Mouse (Mus musculus): ENCODE results near the gene Mettl11b. TPM values are rescaled to one million over a fixed set of nuclear protein-coding genes. Genes with fewer than 3 reads are reported as not detected.

The Mettl11b gene
- total and polyA plus RNA-seq, 2 experiments from 2014 or later: not detected

GRCm38 (mm10) chr1:163723913-163724312 is 1.1 kb downstream of the Mettl11b start:
- H3K4me3 ChIP-seq (ENCODE audit: low read length): no peak overlapping the region
- H3K4me1 ChIP-seq (ENCODE audit: insufficient read depth, low read length): no peaks in the 10 kb centered on the region
- no peak for TF ChIP-seq CTCF (IDR thresholded peaks at IDR 0.05; ENCODE audit: low read depth)
- DNase-seq (ENCODE audit: low spot score) (no peak), ATAC-seq (no peak)
- WGBS: 51% methylated on average over 1 of the region's 1 CpGs
- H3K4me2 ChIP-seq (ENCODE audit: low read depth, low read length): no peak overlapping the region
- no peak overlapping the region for H3K9ac ChIP-seq (replicated peaks; ENCODE audit: low read length)
- H3K27ac ChIP-seq: no peak overlapping the region
- no peaks in the 10 kb centered on the region for H3K27me3 ChIP-seq (ENCODE audit: insufficient read depth, low read length)
- no peaks in the 10 kb centered on the region for H3K9me3 ChIP-seq (ENCODE audit: low read length)
- H3K36me3 ChIP-seq (ENCODE audit: insufficient read depth, low read length): no peaks in the 10 kb centered on the region

- ATAC-seq (no peak), DNase-seq (ENCODE audit: low spot score) (no peak)
- no peak for TF ChIP-seq CTCF (IDR thresholded peaks at IDR 0.05; ENCODE audit: low read depth)
- H3K27ac ChIP-seq: no peak overlapping the region
- H3K9me3 ChIP-seq (ENCODE audit: low read length): no peaks in the 10 kb centered on the region
- H3K27me3 ChIP-seq (ENCODE audit: insufficient read depth, low read length): no peaks in the 10 kb centered on the region
- WGBS: 49% methylated on average over 2 of the region's 2 CpGs
- no peak overlapping the region for H3K9ac ChIP-seq (replicated peaks; ENCODE audit: low read length)
- no peaks in the 10 kb centered on the region for H3K4me1 ChIP-seq (ENCODE audit: insufficient read depth, low read length)
- no peak overlapping the region for H3K4me3 ChIP-seq (ENCODE audit: low read length)
- no peaks in the 10 kb centered on the region for H3K36me3 ChIP-seq (ENCODE audit: insufficient read depth, low read length)
- H3K4me2 ChIP-seq (ENCODE audit: low read depth, low read length): no peak overlapping the region
These were observed 16.4 kb downstream of the Mettl11b start for GRCm38 (mm10) chr1:163708618-163709017.

- Histone ChIP-seq H3K9me3 (ENCODE audit: low read length) (no peaks in the 10 kb centered on the region), H3K27ac (no peak overlapping the region), H3K36me3 (ENCODE audit: insufficient read depth, low read length) (no peaks in the 10 kb centered on the region), H3K27me3 (ENCODE audit: insufficient read depth, low read length) (no peaks in the 10 kb centered on the region), H3K4me1 (ENCODE audit: insufficient read depth, low read length) (no peaks in the 10 kb centered on the region), H3K9ac (replicated peaks; ENCODE audit: low read length) (no peak overlapping the region), H3K4me3 (ENCODE audit: low read length) (no peak overlapping the region), H3K4me2 (ENCODE audit: low read depth, low read length) (no peak overlapping the region)
- TF ChIP-seq CTCF (IDR thresholded peaks at IDR 0.05; ENCODE audit: low read depth): no peak
- 90% methylated on average over 7 of the region's 7 CpGs for WGBS
- ATAC-seq: no peak
- no peak for DNase-seq (ENCODE audit: low spot score)
These were observed 24.5 kb downstream of the Mettl11b start for GRCm38 (mm10) chr1:163700571-163700970.

- 93% methylated on average over 3 of the region's 3 CpGs for WGBS
- ATAC-seq (no peak), DNase-seq (ENCODE audit: low spot score) (no peak)
- no peak overlapping the region for H3K27ac ChIP-seq
- H3K27me3 ChIP-seq (ENCODE audit: insufficient read depth, low read length): no peaks in the 10 kb centered on the region
- no peaks in the 10 kb centered on the region for H3K4me1 ChIP-seq (ENCODE audit: insufficient read depth, low read length)
- no peak overlapping the region for H3K4me3 ChIP-seq (ENCODE audit: low read length)
- no peak for TF ChIP-seq CTCF (IDR thresholded peaks at IDR 0.05; ENCODE audit: low read depth)
- H3K4me2 ChIP-seq (ENCODE audit: low read depth, low read length): no peak overlapping the region
- H3K9me3 ChIP-seq (ENCODE audit: low read length): no peaks in the 10 kb centered on the region
- no peak overlapping the region for H3K9ac ChIP-seq (replicated peaks; ENCODE audit: low read length)
- H3K36me3 ChIP-seq (ENCODE audit: insufficient read depth, low read length): no peaks in the 10 kb centered on the region
These were observed 25.3 kb downstream of the Mettl11b start for GRCm38 (mm10) chr1:163699702-163700101.

- Histone ChIP-seq H3K27ac (no peak overlapping the region), H3K36me3 (ENCODE audit: insufficient read depth, low read length) (no peaks in the 10 kb centered on the region), H3K9ac (replicated peaks; ENCODE audit: low read length) (no peak overlapping the region), H3K4me1 (ENCODE audit: insufficient read depth, low read length) (no peaks in the 10 kb centered on the region), H3K4me2 (ENCODE audit: low read depth, low read length) (no peak overlapping the region), H3K27me3 (ENCODE audit: insufficient read depth, low read length) (no peaks in the 10 kb centered on the region), H3K4me3 (ENCODE audit: low read length) (no peak overlapping the region), H3K9me3 (ENCODE audit: low read length) (no peaks in the 10 kb centered on the region)
- DNase-seq (ENCODE audit: low spot score): no peak
- ATAC-seq: no peak
- 86% methylated on average over 3 of the region's 3 CpGs for WGBS
- TF ChIP-seq CTCF (IDR thresholded peaks at IDR 0.05; ENCODE audit: low read depth): no peak
These were observed 33.2 kb downstream of the Mettl11b start for GRCm38 (mm10) chr1:163691860-163692259.

GRCm38 (mm10) chr1:163682935-163683430 is 42.0 kb downstream of the Mettl11b start:
- Histone ChIP-seq H3K27ac (no peak overlapping the region), H3K9ac (replicated peaks; ENCODE audit: low read length) (no peak overlapping the region), H3K4me2 (ENCODE audit: low read depth, low read length) (no peak overlapping the region), H3K9me3 (ENCODE audit: low read length) (no peaks in the 10 kb centered on the region), H3K4me1 (ENCODE audit: insufficient read depth, low read length) (no peaks in the 10 kb centered on the region), H3K36me3 (ENCODE audit: insufficient read depth, low read length) (no peaks in the 10 kb centered on the region), H3K4me3 (ENCODE audit: low read length) (no peak overlapping the region), H3K27me3 (ENCODE audit: insufficient read depth, low read length) (no peaks in the 10 kb centered on the region)
- ATAC-seq: no peak
- no peak for DNase-seq (ENCODE audit: low spot score)
- 78% methylated on average over 2 of the region's 2 CpGs for WGBS
- no peak for TF ChIP-seq CTCF (IDR thresholded peaks at IDR 0.05; ENCODE audit: low read depth)

GRCm38 (mm10) chr1:163682127-163682526 is 42.9 kb downstream of the Mettl11b start:
- Histone ChIP-seq H3K4me1 (ENCODE audit: insufficient read depth, low read length) (no peaks in the 10 kb centered on the region), H3K27me3 (ENCODE audit: insufficient read depth, low read length) (no peaks in the 10 kb centered on the region), H3K4me3 (ENCODE audit: low read length) (no peak overlapping the region), H3K4me2 (ENCODE audit: low read depth, low read length) (no peak overlapping the region), H3K9ac (replicated peaks; ENCODE audit: low read length) (no peak overlapping the region), H3K36me3 (ENCODE audit: insufficient read depth, low read length) (no peaks in the 10 kb centered on the region), H3K9me3 (ENCODE audit: low read length) (no peaks in the 10 kb centered on the region), H3K27ac (no peak overlapping the region)
- TF ChIP-seq CTCF (IDR thresholded peaks at IDR 0.05; ENCODE audit: low read depth): no peak
- DNase-seq (ENCODE audit: low spot score) (no peak), ATAC-seq (no peak)
- WGBS: 54% methylated on average over 3 of the region's 3 CpGs
